Mouse (Mus musculus): ENCODE measurements around the gene Snrnp27. TPM values are rescaled to one million over a fixed set of nuclear protein-coding genes. Genes with fewer than 3 reads are reported as not detected.

The Snrnp27 gene
- polyA plus RNA-seq, 1 experiment from 2014 or later: 137 TPM

- WGBS: 73% methylated on average over 7 of the region's 7 CpGs
- no peak for ATAC-seq (ENCODE audit: low FRiP score)
- no peak for DNase-seq (ENCODE audit: low spot score, missing footprints)
- no peaks in the 10 kb centered on the region for H3K27me3 ChIP-seq (ENCODE audit: control insufficient read depth, insufficient read depth, low read length)
- no peaks in the 10 kb centered on the region for H3K9me3 ChIP-seq (ENCODE audit: control insufficient read depth, low read length)
- no peak overlapping the region for H3K4me3 ChIP-seq (ENCODE audit: low read depth, low read length)
- no peak overlapping the region for H3K9ac ChIP-seq (ENCODE audit: low read length)
- no peak overlapping the region for H3K4me2 ChIP-seq
- no peaks in the 10 kb centered on the region for H3K4me1 ChIP-seq (ENCODE audit: control insufficient read depth, insufficient read depth, low read length)
- peaks cover 2% of the 10 kb centered on the region; the same call in 1 of the 2 replicates for H3K36me3 ChIP-seq (ENCODE audit: control insufficient read depth, insufficient read depth, low read length)
- no peak overlapping the region for H3K27ac ChIP-seq (ENCODE audit: low read depth, low read length)
These were observed 38.2 kb downstream of the Snrnp27 start for GRCm38 (mm10) chr6:86646143-86646542.

- DNase-seq (ENCODE audit: low spot score, missing footprints) (no peak), ATAC-seq (ENCODE audit: low FRiP score) (no peak)
- Histone ChIP-seq H3K36me3 (ENCODE audit: control insufficient read depth, insufficient read depth, low read length) (no peaks in the 10 kb centered on the region; the same call in 1 of the 2 replicates), H3K9me3 (ENCODE audit: control insufficient read depth, low read length) (no peaks in the 10 kb centered on the region), H3K4me3 (ENCODE audit: low read depth, low read length) (no peak overlapping the region), H3K4me1 (ENCODE audit: control insufficient read depth, insufficient read depth, low read length) (no peaks in the 10 kb centered on the region), H3K4me2 (no peak overlapping the region), H3K27ac (ENCODE audit: low read depth, low read length) (no peak overlapping the region), H3K9ac (ENCODE audit: low read length) (no peak overlapping the region), H3K27me3 (ENCODE audit: control insufficient read depth, insufficient read depth, low read length) (no peaks in the 10 kb centered on the region)
- WGBS: 86% methylated on average over 4 of the region's 4 CpGs
These were observed 38.8 kb downstream of the Snrnp27 start for GRCm38 (mm10) chr6:86645551-86645950.

- whole genome bisulfite sequencing: 81% methylated on average over 3 of the region's 3 CpGs
- no peak for ATAC-seq (ENCODE audit: low FRiP score)
These were observed 39.4 kb downstream of the Snrnp27 start for GRCm38 (mm10) chr6:86644775-86645400.

GRCm38 (mm10) chr6:86641716-86642115 is 42.6 kb downstream of the Snrnp27 start:
- no peak overlapping the region for H3K4me3 ChIP-seq (ENCODE audit: low read depth, low read length)
- H3K4me1 ChIP-seq (ENCODE audit: control insufficient read depth, insufficient read depth, low read length): no peaks in the 10 kb centered on the region
- H3K27ac ChIP-seq (ENCODE audit: low read depth, low read length): no peak overlapping the region
- no peaks in the 10 kb centered on the region for H3K27me3 ChIP-seq (ENCODE audit: control insufficient read depth, insufficient read depth, low read length)
- DNase-seq (ENCODE audit: low spot score, missing footprints) (no peak), ATAC-seq (ENCODE audit: low FRiP score) (no peak)
- no peak overlapping the region for H3K4me2 ChIP-seq
- H3K9me3 ChIP-seq (ENCODE audit: control insufficient read depth, low read length): no peaks in the 10 kb centered on the region
- 64% methylated on average over 8 of the region's 8 CpGs for WGBS
- H3K36me3 ChIP-seq (ENCODE audit: control insufficient read depth, insufficient read depth, low read length): no peaks in the 10 kb centered on the region
- H3K9ac ChIP-seq (ENCODE audit: low read length): no peak overlapping the region

More at GRCm38 (mm10) chr6:86644775-86645400, 39.4 kb downstream of the Snrnp27 start:
- Histone ChIP-seq H3K4me1 (ENCODE audit: control insufficient read depth, insufficient read depth, low read length) (no peaks in the 10 kb centered on the region), H3K27me3 (ENCODE audit: control insufficient read depth, insufficient read depth, low read length) (no peaks in the 10 kb centered on the region), H3K9ac (ENCODE audit: low read length) (no peak overlapping the region), H3K4me3 (ENCODE audit: low read depth, low read length) (no peak overlapping the region), H3K9me3 (ENCODE audit: control insufficient read depth, low read length) (no peaks in the 10 kb centered on the region), H3K4me2 (no peak overlapping the region), H3K27ac (ENCODE audit: low read depth, low read length) (no peak overlapping the region), H3K36me3 (ENCODE audit: control insufficient read depth, insufficient read depth, low read length) (no peaks in the 10 kb centered on the region; the same call in 1 of the 2 replicates)
- DNase-seq (ENCODE audit: low spot score, missing footprints): no peak

GRCm38 (mm10) chr6:86640776-86641175 is 43.5 kb downstream of the Snrnp27 start:
- Histone ChIP-seq H3K4me1 (ENCODE audit: control insufficient read depth, insufficient read depth, low read length) (no peaks in the 10 kb centered on the region), H3K27me3 (ENCODE audit: control insufficient read depth, insufficient read depth, low read length) (no peaks in the 10 kb centered on the region), H3K4me2 (no peak overlapping the region), H3K36me3 (ENCODE audit: control insufficient read depth, insufficient read depth, low read length) (no peaks in the 10 kb centered on the region), H3K9me3 (ENCODE audit: control insufficient read depth, low read length) (no peaks in the 10 kb centered on the region), H3K9ac (ENCODE audit: low read length) (no peak overlapping the region), H3K27ac (ENCODE audit: low read depth, low read length) (no peak overlapping the region), H3K4me3 (ENCODE audit: low read depth, low read length) (no peak overlapping the region)
- 90% methylated on average over 8 of the region's 8 CpGs for WGBS
- DNase-seq (ENCODE audit: low spot score, missing footprints): no peak
- ATAC-seq (ENCODE audit: low FRiP score): no peak

GRCm38 (mm10) chr6:86640161-86640560 is 44.2 kb downstream of the Snrnp27 start:
- H3K27ac ChIP-seq (ENCODE audit: low read depth, low read length): no peak overlapping the region
- H3K9ac ChIP-seq (ENCODE audit: low read length): no peak overlapping the region
- H3K9me3 ChIP-seq (ENCODE audit: control insufficient read depth, low read length): no peaks in the 10 kb centered on the region
- no peak for ATAC-seq (ENCODE audit: low FRiP score)
- no peaks in the 10 kb centered on the region for H3K36me3 ChIP-seq (ENCODE audit: control insufficient read depth, insufficient read depth, low read length)
- no peak overlapping the region for H3K4me3 ChIP-seq (ENCODE audit: low read depth, low read length)
- H3K27me3 ChIP-seq (ENCODE audit: control insufficient read depth, insufficient read depth, low read length): no peaks in the 10 kb centered on the region
- WGBS: 69% methylated on average over 3 of the region's 3 CpGs
- H3K4me1 ChIP-seq (ENCODE audit: control insufficient read depth, insufficient read depth, low read length): no peaks in the 10 kb centered on the region
- H3K4me2 ChIP-seq: no peak overlapping the region
- peak; percentile 77 for DNase-seq (ENCODE audit: low spot score, missing footprints)

GRCm38 (mm10) chr6:86639180-86640160 is 44.9 kb downstream of the Snrnp27 start:
- no peaks in the 10 kb centered on the region for H3K4me1 ChIP-seq (ENCODE audit: control insufficient read depth, insufficient read depth, low read length)
- no peak overlapping the region for H3K4me2 ChIP-seq
- H3K4me3 ChIP-seq (ENCODE audit: low read depth, low read length): no peak overlapping the region
- WGBS: 84% methylated on average over 18 of the region's 18 CpGs
- no peak overlapping the region for H3K9ac ChIP-seq (ENCODE audit: low read length)
- H3K27me3 ChIP-seq (ENCODE audit: control insufficient read depth, insufficient read depth, low read length): no peaks in the 10 kb centered on the region
- peak; percentile 75 for DNase-seq (ENCODE audit: low spot score, missing footprints)
- H3K27ac ChIP-seq (ENCODE audit: low read depth, low read length): no peak overlapping the region
- no peak for ATAC-seq (ENCODE audit: low FRiP score)
- H3K36me3 ChIP-seq (ENCODE audit: control insufficient read depth, insufficient read depth, low read length): no peaks in the 10 kb centered on the region
- H3K9me3 ChIP-seq (ENCODE audit: control insufficient read depth, low read length): no peaks in the 10 kb centered on the region

- peak; percentile 82 for DNase-seq (ENCODE audit: low spot score, missing footprints)
- no peak for ATAC-seq (ENCODE audit: low FRiP score)
- Histone ChIP-seq H3K36me3 (ENCODE audit: control insufficient read depth, insufficient read depth, low read length) (no peaks in the 10 kb centered on the region), H3K27me3 (ENCODE audit: control insufficient read depth, insufficient read depth, low read length) (no peaks in the 10 kb centered on the region), H3K4me3 (ENCODE audit: low read depth, low read length) (no peak overlapping the region), H3K9me3 (ENCODE audit: control insufficient read depth, low read length) (no peaks in the 10 kb centered on the region), H3K4me1 (ENCODE audit: control insufficient read depth, insufficient read depth, low read length) (no peaks in the 10 kb centered on the region), H3K27ac (ENCODE audit: low read depth, low read length) (no peak overlapping the region), H3K9ac (ENCODE audit: low read length) (no peak overlapping the region), H3K4me2 (no peak overlapping the region)
- WGBS: 22% methylated on average over 2 of the region's 2 CpGs
These were observed 45.9 kb downstream of the Snrnp27 start for GRCm38 (mm10) chr6:86638434-86638833.

GRCm38 (mm10) chr6:86637860-86638259 is 46.5 kb downstream of the Snrnp27 start:
- 84% methylated on average over 2 of the region's 2 CpGs for WGBS
- DNase-seq (ENCODE audit: low spot score, missing footprints) (no peak), ATAC-seq (ENCODE audit: low FRiP score) (no peak)

More at GRCm38 (mm10) chr6:86637860-86638259, 46.5 kb downstream of the Snrnp27 start:
- H3K27ac ChIP-seq (ENCODE audit: low read depth, low read length): no peak overlapping the region
- H3K9me3 ChIP-seq (ENCODE audit: control insufficient read depth, low read length): no peaks in the 10 kb centered on the region
- no peaks in the 10 kb centered on the region for H3K27me3 ChIP-seq (ENCODE audit: control insufficient read depth, insufficient read depth, low read length)
- H3K4me2 ChIP-seq: no peak overlapping the region
- H3K36me3 ChIP-seq (ENCODE audit: control insufficient read depth, insufficient read depth, low read length): no peaks in the 10 kb centered on the region
- no peak overlapping the region for H3K4me3 ChIP-seq (ENCODE audit: low read depth, low read length)
- H3K4me1 ChIP-seq (ENCODE audit: control insufficient read depth, insufficient read depth, low read length): no peaks in the 10 kb centered on the region
- no peak overlapping the region for H3K9ac ChIP-seq (ENCODE audit: low read length)

All from midbrain, embryonic 11.5 days (tissue).